Mouse (Mus musculus) layer of hippocampus, adult 18-20 months (tissue): Measurements from ENCODE around the gene Gm6482. TPM values are rescaled to one million over a fixed set of nuclear protein-coding genes. Genes with fewer than 3 reads are reported as not detected.
A peak's percentile ranks its signal among the peaks of the same experiment; 100 is the strongest.
"Not testable (repeated sequence)": the region's sequence is repeated elsewhere in the genome, so short reads cannot be mapped to it uniquely, and the experiment has no call there.

ENCODE experiments used
- DNase-seq, 2 experiments: peaks; one replicate each; pipeline ENCODE4 v3.0.0; 2022; ENCODE audit warnings: low spot score in 2 of 2
- long read RNA-seq: library from polyadenylated mRNA; stranded (forward); transcript quantifications from one replicate; pipeline ENCODE4 v2.0.0, GENCODE M21; 2021
- total RNA-seq, 2 experiments: library from RNA; stranded (reverse); gene quantifications; 2 replicates each; pipeline ENCODE4 v1.2.3; 2021

Gm6482 gene
- total RNA-seq, result not detected
- long read RNA-seq, result 0 reads

DNA sequence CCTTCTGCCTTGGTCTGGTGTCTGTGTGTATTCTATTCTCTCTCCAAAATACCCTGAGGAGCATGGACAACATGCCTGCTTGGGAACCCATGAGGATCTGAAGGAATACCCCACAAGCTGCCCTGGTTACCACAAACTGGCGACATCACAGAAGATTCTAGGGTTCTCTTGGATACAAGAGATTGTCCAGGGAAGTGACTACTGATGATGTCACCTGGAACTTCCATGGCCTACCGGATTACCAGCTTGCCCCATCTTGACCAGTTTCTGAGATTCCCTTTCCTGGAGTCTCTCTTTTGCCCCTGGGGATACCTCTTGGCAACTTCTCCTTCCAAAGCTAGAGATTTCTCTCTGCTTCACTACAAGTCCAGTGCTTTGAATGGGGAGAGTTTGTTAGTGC, at the start of gene Gm6482:
TSS of gene Gm6482 (minus strand) at position 101 of the 400 bp plus-strand sequence.
- not testable (repeated sequence) for DNase-seq

DNA sequence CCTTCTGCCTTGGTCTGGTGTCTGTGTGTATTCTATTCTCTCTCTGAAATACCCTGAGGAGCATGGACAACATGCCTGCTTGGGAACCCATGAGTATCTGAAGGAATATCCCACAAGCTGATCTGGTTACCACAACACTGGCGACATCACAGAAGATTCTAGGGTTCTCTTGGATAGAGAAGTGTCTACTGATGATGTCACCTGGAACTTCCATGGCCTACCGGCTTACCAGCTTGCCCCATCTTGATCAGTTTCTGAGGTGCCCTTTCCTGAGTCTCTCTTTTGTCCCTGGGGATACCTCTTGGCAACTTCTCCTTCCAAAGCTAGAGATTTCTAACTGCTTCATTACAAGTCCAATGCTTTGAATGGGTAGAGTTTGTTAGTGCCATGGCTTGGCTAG, 45.3 kb upstream of the Gm6482 start, which contains the start of gene Gm7954:
TSS of gene Gm7954 (minus strand) at position 101 of the 400 bp plus-strand sequence.
- DNase-seq, result not testable (repeated sequence)

DNA sequence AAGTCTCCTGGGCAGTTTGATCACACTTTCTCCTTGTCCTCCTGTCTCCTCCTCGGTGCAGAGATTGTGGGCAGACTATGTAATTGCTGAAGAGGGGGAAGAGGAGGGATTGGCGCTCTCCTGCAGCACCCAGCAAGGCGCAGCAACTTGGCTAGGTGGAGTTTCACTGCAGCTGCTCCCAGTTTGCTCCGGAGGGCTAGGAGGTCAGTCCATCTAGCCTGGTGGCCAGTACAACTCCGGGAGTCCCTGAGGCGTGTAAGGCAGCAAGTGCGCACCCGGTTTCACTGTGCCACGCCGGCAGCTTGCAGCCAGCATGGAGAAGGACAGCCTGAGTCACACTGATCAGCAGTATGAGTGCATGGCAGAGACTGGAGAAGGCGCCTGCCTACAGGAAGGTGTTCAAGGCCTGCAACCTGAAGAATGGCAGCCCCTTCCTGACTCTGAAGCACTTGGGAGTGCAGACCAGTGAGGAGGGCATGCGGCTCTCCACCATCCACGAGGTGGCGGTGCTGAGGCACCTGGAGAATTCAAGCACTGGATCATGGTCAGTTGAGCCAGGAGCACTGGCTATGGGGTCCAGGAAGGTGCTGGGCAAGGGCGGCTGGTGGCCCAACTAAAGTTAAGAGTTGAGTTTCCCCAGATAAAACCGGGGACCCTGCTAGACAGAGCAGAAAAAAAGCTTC, 17.5 kb upstream of the Gm6482 start:
- DNase-seq, result peak; percentile 1 to 34

DNA sequence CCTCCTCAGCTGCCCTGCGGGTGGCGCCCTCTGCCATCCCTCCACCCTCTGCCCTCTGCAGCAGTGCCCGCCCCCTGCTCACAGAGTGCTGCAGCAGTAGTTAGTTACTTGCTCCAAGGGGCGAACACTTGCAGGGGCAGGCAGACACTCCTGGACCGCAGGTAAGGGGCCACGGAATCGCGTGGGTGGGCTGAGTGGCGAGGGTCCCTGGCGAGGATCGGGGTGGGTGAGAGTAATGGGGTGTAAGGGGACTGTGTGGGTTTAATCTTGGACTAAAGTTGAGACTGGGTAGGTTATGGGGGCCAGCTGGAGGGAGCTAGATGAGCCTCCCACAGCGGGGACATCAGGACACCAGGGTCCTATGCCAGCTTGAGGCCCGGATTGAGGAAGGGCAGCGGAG, 16.6 kb upstream of the Gm6482 start:
- DNase-seq, result not testable (repeated sequence)

DNA sequence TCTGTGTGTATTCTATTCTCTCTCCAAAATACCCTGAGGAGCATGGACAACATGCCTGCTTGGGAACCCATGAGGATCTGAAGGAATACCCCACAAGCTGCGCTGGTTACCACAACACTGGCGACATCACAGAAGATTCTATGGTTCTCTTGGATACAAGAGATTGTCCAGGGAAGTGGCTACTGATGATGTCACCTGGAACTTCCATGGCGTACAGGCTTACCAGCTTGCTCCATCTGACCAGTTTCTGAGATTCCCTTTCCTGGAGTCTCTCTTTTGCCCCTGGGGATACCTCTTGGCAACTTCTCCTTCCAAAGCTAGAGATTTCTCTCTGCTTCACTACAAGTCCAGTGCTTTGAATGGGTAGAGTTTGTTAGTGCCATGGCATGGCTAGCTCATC, 21.8 kb downstream of the Gm6482 start, which contains the start of gene Gm7945:
TSS of gene Gm7945 (minus strand) at position 101 of the 400 bp plus-strand sequence.
- not testable (repeated sequence) for DNase-seq

Other genes with a start within 250 kb of the Gm6482 start
- not detected for gene Sftpd, start 223.1 kb downstream of the Gm6482 start, total RNA-seq
- not detected for gene Gm2832, start 129.5 kb downstream of the Gm6482 start, total RNA-seq
- gene Gm5798, start 59.7 kb downstream of the Gm6482 start, total RNA-seq, result not detected
- not detected for gene Gm7945, start 21.9 kb downstream of the Gm6482 start, total RNA-seq
- gene Gm7954, start 45.2 kb upstream of the Gm6482 start, total RNA-seq, result not detected
- not detected for gene Gm3486, start 81.2 kb upstream of the Gm6482 start, total RNA-seq
- not detected for gene Gm7970, start 147.3 kb upstream of the Gm6482 start, total RNA-seq
- under 1 TPM in 1 of 2 experiments, not detected in 1; 0.17 TPM for gene 1700049E17Rik2, start 164.9 kb upstream of the Gm6482 start, total RNA-seq
- not detected for gene Gm3072, start 216.3 kb upstream of the Gm6482 start, total RNA-seq
- under 1 TPM in 1 of 2 experiments, not detected in 1; 0.76 TPM for gene Gm3676, start 238.2 kb upstream of the Gm6482 start, total RNA-seq